Mouse (Mus musculus) forebrain, embryonic 11.5 days (tissue): ENCODE measurements around the gene Serp2. TPM values are rescaled to one million over a fixed set of nuclear protein-coding genes. Genes with fewer than 3 reads are reported as not detected.
A peak's percentile ranks its signal among the peaks of the same experiment; 100 is the strongest.

Experiments
- ATAC-seq: fragments of 200-750 bp; cut with Nextera tagmentation; replicated peaks from 2 replicates; pipeline ENCODE4 v1.8.0; 2017; ENCODE audit warnings: moderate TSS enrichment; ENCODE audit not compliant: low FRiP score
- DNase-seq: peaks from one replicate; pipeline ENCODE4 v3.0.0-alpha.2; 2017; ENCODE audit warnings: low spot score
- H3K27ac ChIP-seq: fragments of 300-500 bp; sonication (generic); 2 replicates; pipeline ENCODE4 v1.5.1; 2014; ENCODE audit warnings: low read depth, low read length
- H3K27me3 ChIP-seq: fragments of 300-500 bp; sonication (generic); 2 replicates; pipeline ENCODE4 v1.6.1; 2014; ENCODE audit warnings: mild to moderate bottlenecking, low read length, mixed read lengths; ENCODE audit not compliant: control insufficient read depth, insufficient read depth
- H3K36me3 ChIP-seq: fragments of 300-500 bp; sonication (generic); 2 replicates; pipeline ENCODE4 v1.6.1; 2014; ENCODE audit warnings: mild to moderate bottlenecking, low read length, moderate library complexity, mixed read lengths; ENCODE audit not compliant: control insufficient read depth, insufficient read depth
- H3K4me1 ChIP-seq: fragments of 300-500 bp; sonication (generic); replicated peaks from 2 replicates; pipeline ENCODE4 v1.6.1; 2014; ENCODE audit warnings: low read length, mixed read lengths; ENCODE audit not compliant: control insufficient read depth, insufficient read depth
- H3K4me2 ChIP-seq: fragments of 300-500 bp; sonication (generic); 2 replicates; pipeline ENCODE4 v1.6.1; 2014; ENCODE audit warnings: low read depth, mild to moderate bottlenecking, low read length, moderate library complexity, mixed read lengths; ENCODE audit not compliant: severe bottlenecking
- H3K4me3 ChIP-seq: fragments of 300-500 bp; sonication (generic); 2 replicates; pipeline ENCODE4 v1.5.1; 2014; ENCODE audit warnings: low read depth, low read length
- H3K9ac ChIP-seq: fragments of 300-500 bp; sonication (generic); 2 replicates; pipeline ENCODE4 v1.6.1; 2014; ENCODE audit warnings: low read length
- H3K9me3 ChIP-seq: fragments of 300-500 bp; sonication (generic); 2 replicates; pipeline ENCODE4 v1.6.1; 2016; ENCODE audit warnings: low read length, mixed read lengths; ENCODE audit not compliant: control insufficient read depth
- WGBS: fragments of 180-500 bp; shearing (Covaris S2); extraction: QIAGEN DNeasy Blood & Tissue Kit; methylation state at CpG from one replicate; pipeline ENCODE4 v1.1.7; 2014; 5-methylcytosine and 5-hydroxymethylcytosine counted together
- polyA plus RNA-seq: library from polyadenylated mRNA; unstranded; fragments of >200 nt; fragmentation: Nextera tagmentation; extraction: Ambion mirVana; gene quantifications from 2 replicates; pipeline ENCODE4 v1.2.1, GENCODE M21; 2014

Gene Serp2
- 29.3 and 33.3 TPM in 2 replicates for polyA plus RNA-seq

DNA sequence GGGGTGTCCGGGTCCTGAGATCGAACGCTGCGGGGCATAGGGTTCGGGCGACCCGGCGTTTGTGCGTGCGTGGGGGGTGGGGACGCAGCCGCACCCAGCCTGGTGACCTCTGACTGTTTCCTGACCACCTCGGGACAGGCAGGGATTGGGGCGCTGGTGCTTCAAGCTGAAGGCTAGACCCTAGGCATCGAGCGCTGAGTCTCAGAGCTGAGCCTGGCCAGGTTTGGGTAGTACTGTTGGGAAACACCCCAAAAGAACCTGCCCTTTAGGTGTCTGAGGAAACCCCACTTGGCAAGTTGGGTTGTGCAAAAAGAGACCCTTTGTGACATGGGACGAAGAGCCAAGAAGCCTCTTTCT is at the start of gene Serp2:
Gene Serp2 (minus strand): TSS at position 38 of the 357 bp plus-strand sequence.
- H3K9me3 ChIP-seq: no peaks in the 10 kb centered on the region
- ATAC-seq (peak; percentile 67), DNase-seq (no peak)
- H3K27ac ChIP-seq: peak within 1 kb of the TSS; percentile 25; the same call in 1 of the 2 replicates
- H3K27me3 ChIP-seq: peaks cover 3% of the 10 kb centered on the region; the same call in 1 of the 2 replicates
- WGBS: 9% methylated on average over 17 of the region's 17 CpGs
- H3K36me3 ChIP-seq: no peaks in the 10 kb centered on the region
- H3K4me2 ChIP-seq: peak within 1 kb of the TSS; percentile 92
- peak within 1 kb of the TSS; percentile 69 for H3K4me3 ChIP-seq
- H3K4me1 ChIP-seq: peaks cover 2% of the 10 kb centered on the region; the same call in 1 of the 2 replicates
- peak within 1 kb of the TSS; percentile 84 for H3K9ac ChIP-seq

DNA sequence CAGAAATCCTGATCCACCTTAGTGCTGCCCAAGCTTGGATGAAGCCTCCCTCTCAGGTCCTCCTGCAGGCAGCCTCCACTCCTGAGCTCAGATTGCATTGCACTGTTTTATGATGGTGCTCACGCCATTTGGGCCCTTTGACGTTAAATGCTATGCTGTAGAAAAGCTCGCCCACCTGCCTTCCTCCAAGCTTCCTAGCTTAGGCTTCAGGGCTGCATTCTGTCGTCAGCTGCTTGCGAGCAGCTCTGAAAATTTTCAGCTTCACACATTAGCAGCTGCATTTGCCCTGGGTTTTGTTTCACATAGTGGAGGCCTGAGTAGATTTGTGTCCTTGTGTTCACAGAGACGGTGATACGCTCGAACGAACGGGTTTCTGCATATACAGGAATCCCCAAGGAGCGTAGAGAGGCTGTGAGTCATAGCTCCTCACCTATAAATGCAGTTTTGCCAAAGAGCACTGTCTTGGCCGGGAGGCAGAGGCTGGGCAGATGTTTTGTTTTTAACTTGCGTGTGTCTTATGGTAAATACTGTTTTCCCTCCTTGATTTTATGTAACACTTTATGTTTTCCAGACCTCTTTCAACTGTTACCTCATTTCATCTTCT is 49.3 kb upstream of the Serp2 start:
- 80% methylated on average over 13 of the region's 13 CpGs for WGBS
- H3K4me3 ChIP-seq: no peak overlapping the region
- H3K9ac ChIP-seq: no peak overlapping the region
- H3K4me1 ChIP-seq: no peaks in the 10 kb centered on the region
- no peak overlapping the region for H3K4me2 ChIP-seq
- no peaks in the 10 kb centered on the region for H3K27me3 ChIP-seq
- no peaks in the 10 kb centered on the region for H3K36me3 ChIP-seq
- no peak overlapping the region for H3K27ac ChIP-seq
- DNase-seq (no peak), ATAC-seq (no peak)
- H3K9me3 ChIP-seq: no peaks in the 10 kb centered on the region

DNA sequence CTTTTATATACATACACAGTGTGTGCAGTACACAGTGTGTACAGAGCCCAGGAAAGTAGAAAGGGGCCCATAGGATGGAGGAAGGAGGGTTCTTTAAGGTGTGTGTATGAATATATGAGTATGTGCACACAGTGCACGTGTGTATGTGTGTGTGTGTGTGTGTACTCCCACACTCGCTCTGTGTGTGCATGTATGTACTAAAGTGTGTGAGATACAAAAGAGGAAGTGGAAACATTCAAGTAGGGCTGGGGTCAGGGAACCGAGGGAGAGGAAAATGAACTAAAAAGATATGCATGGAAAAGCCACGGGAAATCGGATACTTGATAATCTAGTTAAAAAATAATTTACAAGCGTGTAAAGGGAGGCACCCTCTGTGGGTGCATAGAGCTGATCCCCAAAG is 47.3 kb upstream of the Serp2 start:
- Histone ChIP-seq H3K27ac (no peak overlapping the region), H3K27me3 (no peaks in the 10 kb centered on the region), H3K9ac (no peak overlapping the region), H3K4me2 (no peak overlapping the region), H3K9me3 (no peaks in the 10 kb centered on the region), H3K4me3 (no peak overlapping the region), H3K4me1 (no peaks in the 10 kb centered on the region), H3K36me3 (no peaks in the 10 kb centered on the region)
- no peak for DNase-seq
- WGBS: 87% methylated on average over 6 of the region's 6 CpGs
- ATAC-seq: no peak

DNA sequence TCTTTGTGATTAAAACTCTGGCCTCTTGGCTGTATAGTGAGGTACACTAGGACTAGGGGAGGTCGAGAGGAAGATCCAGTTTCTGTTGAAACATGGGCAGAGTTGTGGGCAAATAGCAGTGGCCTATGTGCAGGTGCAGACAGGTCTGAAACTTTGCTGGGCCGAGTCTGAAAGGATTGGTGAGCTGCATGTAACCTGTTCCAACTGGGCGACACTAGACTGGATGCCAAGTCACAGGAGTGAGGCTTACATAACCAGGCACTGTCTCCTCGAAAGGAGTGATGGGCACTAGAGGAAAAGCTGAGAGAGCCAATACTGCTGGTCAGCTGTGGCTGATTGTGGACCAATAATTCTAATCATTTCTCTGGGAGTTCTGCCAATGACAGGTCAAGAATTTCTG is 45.0 kb upstream of the Serp2 start:
- Histone ChIP-seq H3K9ac (no peak overlapping the region), H3K27ac (no peak overlapping the region), H3K27me3 (no peaks in the 10 kb centered on the region), H3K36me3 (no peaks in the 10 kb centered on the region), H3K4me1 (peaks cover 6% of the 10 kb centered on the region; the same call in 1 of the 2 replicates), H3K4me3 (no peak overlapping the region), H3K9me3 (no peaks in the 10 kb centered on the region), H3K4me2 (no peak overlapping the region)
- ATAC-seq: no peak
- no peak for DNase-seq
- 86% methylated on average over 4 of the region's 4 CpGs for WGBS

DNA sequence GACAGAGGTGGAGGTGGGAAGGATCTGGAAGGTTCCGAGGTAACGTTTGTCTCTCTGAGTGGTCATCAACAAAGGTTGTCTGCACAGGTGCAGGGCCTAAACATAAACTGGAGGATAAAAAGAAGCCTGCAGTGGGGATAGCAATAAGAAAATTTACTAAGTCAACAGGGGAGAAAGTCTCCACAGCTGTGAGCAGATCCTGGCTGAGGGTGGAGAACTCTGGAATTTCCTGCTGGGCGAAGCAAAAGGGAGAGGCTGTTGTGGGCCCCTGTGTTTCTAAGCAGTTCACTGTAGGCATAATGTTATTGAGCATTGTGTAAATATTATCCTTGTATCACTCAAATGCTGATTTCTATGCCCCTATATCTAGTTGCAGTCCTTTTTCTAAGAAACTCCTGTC is 43.7 kb upstream of the Serp2 start:
- Histone ChIP-seq H3K9ac (no peak overlapping the region), H3K36me3 (no peaks in the 10 kb centered on the region), H3K27ac (no peak overlapping the region), H3K9me3 (no peaks in the 10 kb centered on the region), H3K4me3 (no peak overlapping the region), H3K27me3 (no peaks in the 10 kb centered on the region), H3K4me2 (no peak overlapping the region), H3K4me1 (peaks cover 6% of the 10 kb centered on the region; the same call in 1 of the 2 replicates)
- 90% methylated on average over 3 of the region's 3 CpGs for WGBS
- DNase-seq: no peak
- ATAC-seq: no peak

DNA sequence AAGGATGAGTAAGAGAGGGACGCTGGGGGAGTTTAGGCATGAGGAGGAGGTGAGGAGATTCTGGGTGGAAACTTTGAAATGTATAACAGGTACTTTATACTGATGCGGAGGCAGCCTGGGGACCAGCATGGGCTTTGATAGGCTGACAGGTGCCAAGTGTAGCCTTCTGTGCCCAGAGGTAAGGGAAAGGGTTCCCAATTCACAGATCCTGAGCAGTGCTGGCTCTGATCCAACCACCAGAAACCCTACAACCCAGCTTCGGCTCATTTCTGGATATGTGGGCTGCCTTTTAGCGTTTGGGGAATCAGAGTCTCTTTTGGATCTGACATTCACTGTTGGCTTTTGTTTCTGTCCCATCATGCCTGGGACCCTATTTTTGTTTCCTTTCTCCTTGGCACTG is 43.0 kb upstream of the Serp2 start:
- Histone ChIP-seq H3K9me3 (no peaks in the 10 kb centered on the region), H3K36me3 (no peaks in the 10 kb centered on the region), H3K4me3 (no peak overlapping the region), H3K4me1 (peaks cover 6% of the 10 kb centered on the region; the same call in 1 of the 2 replicates), H3K27ac (no peak overlapping the region), H3K9ac (no peak overlapping the region), H3K4me2 (no peak overlapping the region), H3K27me3 (no peaks in the 10 kb centered on the region)
- WGBS: 54% methylated on average over 4 of the region's 4 CpGs
- ATAC-seq (no peak), DNase-seq (no peak)

DNA sequence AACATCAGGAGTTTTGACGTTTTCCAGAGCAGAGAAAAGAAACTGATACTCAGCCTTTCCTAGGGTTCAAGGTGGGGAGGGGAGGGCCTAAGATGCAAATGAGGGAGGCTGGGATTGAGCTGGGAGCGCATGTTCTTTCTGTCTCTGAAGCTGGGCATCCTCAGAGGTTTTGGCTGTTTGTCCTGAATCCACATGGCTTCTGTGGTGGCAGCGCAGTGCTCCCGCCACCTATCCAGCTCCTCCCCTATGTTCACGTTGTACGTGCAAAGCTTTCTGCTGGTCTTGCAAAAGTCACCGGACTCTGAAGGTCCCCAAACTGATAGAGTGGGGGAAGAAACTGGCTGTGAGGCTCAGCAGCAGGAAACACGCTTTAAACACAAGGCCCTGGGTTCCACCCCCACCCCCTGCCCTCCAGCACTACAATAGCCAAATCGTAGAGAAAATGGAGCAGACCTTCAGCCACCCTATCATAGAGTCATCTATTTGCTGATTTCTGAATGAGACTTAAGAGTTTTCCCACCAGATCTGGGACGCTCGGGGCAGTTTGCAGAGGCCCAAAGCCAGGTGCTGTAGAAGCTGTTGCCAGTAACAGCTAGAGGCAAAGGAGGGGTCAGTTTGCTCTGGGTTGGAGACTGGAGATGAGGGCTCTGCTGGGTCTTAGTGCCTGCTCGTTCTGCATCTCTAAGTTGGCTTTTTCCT is 42.0 kb upstream of the Serp2 start:
- H3K4me1 ChIP-seq: peaks cover 6% of the 10 kb centered on the region; the same call in 1 of the 2 replicates
- H3K9me3 ChIP-seq: no peaks in the 10 kb centered on the region
- H3K27me3 ChIP-seq: no peaks in the 10 kb centered on the region
- H3K9ac ChIP-seq: peak overlapping the region; percentile 51
- ATAC-seq (peak; percentile 82), DNase-seq (peak; percentile 65)
- H3K4me2 ChIP-seq: peak overlapping the region; percentile 52
- H3K36me3 ChIP-seq: no peaks in the 10 kb centered on the region
- WGBS: 2% methylated on average over 12 of the region's 12 CpGs
- H3K4me3 ChIP-seq: peak overlapping the region; percentile 19; the same call in 1 of the 2 replicates
- peak overlapping the region; percentile 31; the same call in 1 of the 2 replicates for H3K27ac ChIP-seq

DNA sequence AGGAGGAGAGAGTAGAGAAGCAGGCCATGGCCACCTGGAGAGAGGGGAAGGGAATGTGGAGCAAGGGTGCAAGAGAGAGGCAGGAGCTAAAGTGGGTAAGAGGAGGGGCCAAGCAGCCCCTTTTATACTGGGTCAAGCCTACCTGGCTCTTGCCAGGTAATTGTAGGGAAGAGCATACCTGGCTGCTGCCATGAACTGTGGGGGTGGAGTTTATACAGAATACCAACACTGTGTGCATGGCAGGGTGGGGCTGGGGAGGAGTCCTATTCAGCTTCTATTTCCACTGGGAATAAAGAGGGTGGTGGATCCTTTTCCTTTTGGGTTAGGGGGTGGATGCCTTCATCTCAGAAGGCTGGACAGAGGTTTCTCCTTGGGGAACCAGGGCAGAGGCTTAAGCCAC is 41.1 kb upstream of the Serp2 start:
- no peaks in the 10 kb centered on the region for H3K36me3 ChIP-seq
- H3K4me1 ChIP-seq: peaks cover 6% of the 10 kb centered on the region; the same call in 1 of the 2 replicates
- H3K27me3 ChIP-seq: no peaks in the 10 kb centered on the region
- no peak overlapping the region for H3K9ac ChIP-seq
- H3K27ac ChIP-seq: no peak overlapping the region
- no peak for DNase-seq
- H3K4me3 ChIP-seq: no peak overlapping the region
- no peak for ATAC-seq
- H3K4me2 ChIP-seq: no peak overlapping the region
- no peaks in the 10 kb centered on the region for H3K9me3 ChIP-seq
